Mouse (Mus musculus) hindbrain, embryonic 12.5 days (tissue): ENCODE results near the gene Rere. TPM values are rescaled to one million over a fixed set of nuclear protein-coding genes. Genes with fewer than 3 reads are reported as not detected.

Experiments used
- ATAC-seq: fragments of 200-750 bp; cut with Nextera tagmentation; 2 replicates; pipeline ENCODE4 v1.8.0; 2017; ENCODE audit warnings: moderate TSS enrichment; ENCODE audit not compliant: low FRiP score
- H3K27ac ChIP-seq: fragments of 300-500 bp; sonication (generic); 2 replicates; pipeline ENCODE4 v1.5.1; 2016; ENCODE audit warnings: mild to moderate bottlenecking
- H3K27me3 ChIP-seq: fragments of 300-500 bp; sonication (generic); 2 replicates; pipeline ENCODE4 v1.6.1; 2016; ENCODE audit warnings: mild to moderate bottlenecking
- H3K36me3 ChIP-seq: fragments of 300-500 bp; sonication (generic); 2 replicates; pipeline ENCODE4 v1.6.1; 2016; ENCODE audit warnings: mild to moderate bottlenecking
- H3K4me1 ChIP-seq: fragments of 300-500 bp; sonication (generic); 2 replicates; pipeline ENCODE4 v1.6.1; 2016
- H3K4me2 ChIP-seq: fragments of 300-500 bp; sonication (generic); replicated peaks from 2 replicates; pipeline ENCODE4 v1.6.1; 2016; ENCODE audit warnings: mild to moderate bottlenecking
- H3K4me3 ChIP-seq: fragments of 300-500 bp; sonication (generic); 2 replicates; pipeline ENCODE4 v1.5.1; 2016; ENCODE audit warnings: mild to moderate bottlenecking
- H3K9ac ChIP-seq: fragments of 300-500 bp; sonication (generic); 2 replicates; pipeline ENCODE4 v1.6.1; 2016; ENCODE audit warnings: mild to moderate bottlenecking, moderate library complexity
- H3K9me3 ChIP-seq: fragments of 300-500 bp; sonication (generic); replicated peaks from 2 replicates; pipeline ENCODE4 v1.6.1; 2016; ENCODE audit warnings: mild to moderate bottlenecking
- WGBS: fragments of 180-500 bp; shearing (Covaris S2); methylation state at CpG from one replicate; pipeline ENCODE4 v1.1.7; 2016; 5-methylcytosine and 5-hydroxymethylcytosine counted together
- polyA plus RNA-seq: library from polyadenylated mRNA; unstranded; fragments of >200 nt; fragmentation: Nextera tagmentation; extraction: Ambion mirVana; gene quantifications from 2 replicates; pipeline ENCODE4 v1.2.1, GENCODE M21; 2016

Gene Rere
- polyA plus RNA-seq, 1 experiment from 2014 or later: 60.5 TPM

DNA sequence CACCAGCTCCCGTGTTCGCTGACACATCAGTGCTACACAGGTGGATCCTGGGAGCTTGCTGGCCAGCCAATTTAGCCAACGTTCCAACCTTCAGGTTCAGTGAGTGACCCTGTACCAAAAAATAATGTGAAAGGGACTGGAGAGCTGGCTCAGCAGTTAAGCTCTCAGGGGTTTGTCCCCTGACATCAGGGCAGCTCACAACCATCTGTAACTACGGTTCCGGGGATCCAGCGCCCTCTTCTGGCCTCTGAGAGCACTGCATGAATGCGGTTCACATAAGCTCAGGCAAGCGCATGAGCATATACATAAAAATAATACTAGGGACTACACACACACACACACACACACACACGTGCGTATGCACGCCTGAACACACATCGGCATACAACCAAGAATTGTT, 381.7 kb downstream of the Rere start:
- no peak overlapping the region for H3K9ac ChIP-seq
- peaks cover 18% of the 10 kb centered on the region for H3K4me1 ChIP-seq
- no peak overlapping the region for H3K4me2 ChIP-seq
- H3K9me3 ChIP-seq: no peaks in the 10 kb centered on the region
- no peak for ATAC-seq
- H3K4me3 ChIP-seq: no peak overlapping the region
- H3K27ac ChIP-seq: no peak overlapping the region
- 60% methylated on average over 12 of the region's 12 CpGs for WGBS
- H3K27me3 ChIP-seq: peaks cover 8% of the 10 kb centered on the region; the same call in 1 of the 2 replicates
- H3K36me3 ChIP-seq: no peaks in the 10 kb centered on the region

GRCm38 (mm10) chr4:150664726-150665125, 383.3 kb downstream of the Rere start:
- Histone ChIP-seq H3K4me1 (peaks cover 18% of the 10 kb centered on the region), H3K27ac (no peak overlapping the region), H3K4me3 (no peak overlapping the region), H3K9ac (no peak overlapping the region), H3K4me2 (no peak overlapping the region), H3K27me3 (peaks cover 8% of the 10 kb centered on the region; the same call in 1 of the 2 replicates), H3K9me3 (no peaks in the 10 kb centered on the region), H3K36me3 (no peaks in the 10 kb centered on the region)
- no peak for ATAC-seq
- 75% methylated on average over 7 of the region's 7 CpGs for WGBS

GRCm38 (mm10) chr4:150665806-150666205, 384.4 kb downstream of the Rere start:
- peaks cover 15% of the 10 kb centered on the region for H3K4me1 ChIP-seq
- no peaks in the 10 kb centered on the region for H3K36me3 ChIP-seq
- H3K4me3 ChIP-seq: no peak overlapping the region
- no peak overlapping the region for H3K27ac ChIP-seq
- no peak overlapping the region for H3K4me2 ChIP-seq
- H3K9ac ChIP-seq: no peak overlapping the region
- WGBS: 90% methylated on average over 10 of the region's 10 CpGs
- H3K9me3 ChIP-seq: no peaks in the 10 kb centered on the region
- ATAC-seq: no peak
- H3K27me3 ChIP-seq: peaks cover 7% of the 10 kb centered on the region; the same call in 1 of the 2 replicates

Other genes starting within 250 kb of the Rere start
- gene Gpr157, start 194.3 kb upstream of the Rere start, polyA plus RNA-seq: 0.68 TPM in 2 replicates
- 1.7 and 2.1 TPM in 2 replicates for gene Slc2a5, start 162.4 kb upstream of the Rere start, polyA plus RNA-seq
- not detected in 2 replicates for gene Slc2a7, start 132.7 kb upstream of the Rere start, polyA plus RNA-seq
- gene Car6, start 80.3 kb upstream of the Rere start, polyA plus RNA-seq: 0.41 TPM in 1 of 2 replicates, not detected in the other
- 1,309 and 1,398 TPM in 2 replicates for gene Eno1, start 44.9 kb upstream of the Rere start, polyA plus RNA-seq